Mouse (Mus musculus) CH12.LX (cell line): Measurements from ENCODE around the gene Hlx.

ENCODE experiments used
- CHD2 ChIP-seq: IDR thresholded peaks from 2 replicates; pipeline ENCODE4 v1.6.1; 2011; ENCODE audit warnings: low read length, improper control_type of control experiment
- CTCF ChIP-seq, 2 experiments: IDR thresholded peaks in 1 of 2; conservative IDR thresholded peaks in 1 of 2; 2 replicates each; pipeline ENCODE4 v1.5.1; 2011 to 2012; ENCODE audit warnings: low read depth in 2 of 2, low read length in 2 of 2, improper control_type of control experiment in 1 of 2, inconsistent platforms in 1 of 2, mild to moderate bottlenecking in 1 of 2, moderate library complexity in 1 of 2
- EP300 ChIP-seq: IDR thresholded peaks from 2 replicates; pipeline ENCODE4 v1.6.1; 2011; ENCODE audit warnings: low read length, improper control_type of control experiment
- MAX ChIP-seq: IDR thresholded peaks from 2 replicates; pipeline ENCODE4 v1.6.1; 2011; ENCODE audit warnings: low read length, improper control_type of control experiment
- MEF2A ChIP-seq: IDR thresholded peaks from 2 replicates; pipeline ENCODE4 v1.6.1; 2014; ENCODE audit warnings: low read depth, mild to moderate bottlenecking, inconsistent platforms, low read length, improper control_type of control experiment, borderline replicate concordance
- POLR2A ChIP-seq: IDR thresholded peaks from 2 replicates; pipeline ENCODE4 v1.6.1; 2011; ENCODE audit warnings: low read depth, mild to moderate bottlenecking, improper control_type of control experiment, low read length
- ZC3H11A ChIP-seq: IDR thresholded peaks from 2 replicates; pipeline ENCODE4 v1.6.1; 2012; ENCODE audit warnings: low read depth, mild to moderate bottlenecking, inconsistent platforms, low read length, improper control_type of control experiment

GRCm38 (mm10) chr1:184717691-184718200 is 14.7 kb downstream of the Hlx start:
- TF ChIP-seq ZC3H11A (no peak), POLR2A (no peak), MAX (no peak), CTCF (conservative IDR thresholded peaks at IDR 0.05 in 1 of 2, IDR thresholded peaks at IDR 0.05 in 1 of 2; ENCODE audit: low read depth in 2 of 2, low read length in 2 of 2) (no peak), MEF2A (no peak), EP300 (no peak), CHD2 (no peak)
